Mouse (Mus musculus): ENCODE results near the gene Cyp4f17. TPM values are rescaled to one million over a fixed set of nuclear protein-coding genes. Genes with fewer than 3 reads are reported as not detected.

The Cyp4f17 gene
- polyA plus RNA-seq, 1 experiment from 2014 or later: 4.1 TPM

- H3K27me3 ChIP-seq (replicated peaks; ENCODE audit: control insufficient read depth, insufficient read depth, low read length): no peaks in the 10 kb centered on the region
- DNase-seq (ENCODE audit: low spot score) (no peak), ATAC-seq (no peak)
- 67% methylated on average over 7 of the region's 7 CpGs for WGBS
- H3K9ac ChIP-seq (ENCODE audit: low read length): no peak overlapping the region
- H3K36me3 ChIP-seq (ENCODE audit: control insufficient read depth, insufficient read depth, low read length): no peaks in the 10 kb centered on the region
- no peak overlapping the region for H3K27ac ChIP-seq (ENCODE audit: low read depth, low read length)
- no peaks in the 10 kb centered on the region for H3K9me3 ChIP-seq (replicated peaks; ENCODE audit: control insufficient read depth, low read length)
- no peaks in the 10 kb centered on the region for H3K4me1 ChIP-seq (ENCODE audit: control insufficient read depth, insufficient read depth, low read length)
- no peak overlapping the region for H3K4me3 ChIP-seq (ENCODE audit: low read depth, low read length)
- no peak overlapping the region for H3K4me2 ChIP-seq (ENCODE audit: low read length)
These were observed 71.8 kb downstream of the Cyp4f17 start for GRCm38 (mm10) chr17:32577496-32578186.

Other genes starting within 250 kb of the Cyp4f17 start
- 51.0 and 66.1 TPM in 2 replicates for gene Brd4, start 221.3 kb upstream of the Cyp4f17 start, polyA plus RNA-seq (2014; fragmentation: Nextera tagmentation; extraction: Ambion mirVana)
- 33.9 and 40.1 TPM in 2 replicates for gene Akap8, start 184.8 kb upstream of the Cyp4f17 start, polyA plus RNA-seq (2014; fragmentation: Nextera tagmentation; extraction: Ambion mirVana)
- gene Akap8l, start 155.4 kb upstream of the Cyp4f17 start, polyA plus RNA-seq (2014; fragmentation: Nextera tagmentation; extraction: Ambion mirVana): 66.6 and 82.4 TPM in 2 replicates
- 29.2 and 35.6 TPM in 2 replicates for gene Wiz, start 116.6 kb upstream of the Cyp4f17 start, polyA plus RNA-seq (2014; fragmentation: Nextera tagmentation; extraction: Ambion mirVana)
- 0.52 and 1.2 TPM in 2 replicates for gene Rasal3, start 102.5 kb upstream of the Cyp4f17 start, polyA plus RNA-seq (2014; fragmentation: Nextera tagmentation; extraction: Ambion mirVana)
- gene Pglyrp2, start 81.9 kb upstream of the Cyp4f17 start, polyA plus RNA-seq (2014; fragmentation: Nextera tagmentation; extraction: Ambion mirVana): not detected in 2 replicates
- gene Cyp4f39, start 53.3 kb upstream of the Cyp4f17 start, polyA plus RNA-seq (2014; fragmentation: Nextera tagmentation; extraction: Ambion mirVana): 0.33 and 0.95 TPM in 2 replicates
- 18.4 and 20.6 TPM in 2 replicates for gene Cyp4f16, start 30.5 kb downstream of the Cyp4f17 start, polyA plus RNA-seq (2014; fragmentation: Nextera tagmentation; extraction: Ambion mirVana)
- not detected in 2 replicates for gene Cyp4f37, start 115.3 kb downstream of the Cyp4f17 start, polyA plus RNA-seq (2014; fragmentation: Nextera tagmentation; extraction: Ambion mirVana)
- gene Cyp4f40, start 152.8 kb downstream of the Cyp4f17 start, polyA plus RNA-seq (2014; fragmentation: Nextera tagmentation; extraction: Ambion mirVana): not detected in 2 replicates
- gene Cyp4f15, start 179.6 kb downstream of the Cyp4f17 start, polyA plus RNA-seq (2014; fragmentation: Nextera tagmentation; extraction: Ambion mirVana): 0.76 and 1.5 TPM in 2 replicates

Data from forebrain, embryonic 14.5 days (tissue).